Comparison of ENCODE assay signal across 22 mouse cellular contexts in genomic region chr14:54802428-54802827, GRCm38 (mm10). TPM values are rescaled to one million over a fixed set of nuclear protein-coding genes. Genes with fewer than 3 reads are reported as not detected.
A peak's percentile ranks its signal among the peaks of the same experiment; 100 is the strongest.
DNase-seq lines count a peak whose midpoint lies in the region; ATAC-seq and TF ChIP-seq lines count a peak whose summit lies in the region.
"Had no signal": no experiment of that assay in that cellular context is flagged by ENCODE, and none has a peak within 500 bp of the region (broad histone marks: within the 10 kb centered on the region; RNA-seq: fewer than 3 reads in every experiment).

No protein-coding gene starts in this region.

- H3K27me3 ChIP-seq in MEL (ENCODE audit: control insufficient read depth in 1 of 2, insufficient read depth in 2 of 2, low read length in 2 of 2): no peaks in the 10 kb centered on the region
- H3K27me3 ChIP-seq in megakaryocyte, embryonic 14.5 days (replicated peaks): peaks cover 13% of the 10 kb centered on the region
- H3K27me3 ChIP-seq: forebrain, embryonic 13.5 days; heart, embryonic 15.5 days; hindbrain, embryonic 13.5 days had no signal

- H3K27ac ChIP-seq in MEL (ENCODE audit: control insufficient read depth, low read depth, low read length): no peak overlapping the region
- H3K27ac ChIP-seq: embryonic facial prominence, embryonic 13.5 days; forebrain, embryonic 13.5 days; heart, embryonic 15.5 days; hindbrain, embryonic 13.5 days had no signal

- no peak for TF ChIP-seq CTCF in MEL (IDR thresholded peaks at IDR 0.05 in 2 of 3, conservative IDR thresholded peaks at IDR 0.05 in 1 of 3; ENCODE audit: control insufficient read depth in 1 of 3, insufficient read depth in 1 of 3, low read depth in 2 of 3, low read length in 3 of 3, poor library complexity in 1 of 3, severe bottlenecking in 1 of 3)

- H3K4me1 ChIP-seq in MEL (ENCODE audit: control insufficient read depth in 1 of 2, insufficient read depth in 2 of 2, low read length in 2 of 2): peaks cover 9 to 14% of the 10 kb centered on the region in 2 experiments; a peak in 3 of 4 replicates
- H3K4me1 ChIP-seq in megakaryocyte, embryonic 14.5 days: peaks cover 4% of the 10 kb centered on the region; the same call in 1 of the 2 replicates
- H3K4me1 ChIP-seq: embryonic facial prominence, embryonic 13.5 days; forebrain, embryonic 13.5 days; hindbrain, embryonic 13.5 days had no signal

- no peak overlapping the region for H3K9ac ChIP-seq in MEL (ENCODE audit: control insufficient read depth, low read depth, low read length, poor library complexity, severe bottlenecking)
- H3K9ac ChIP-seq: embryonic facial prominence, embryonic 13.5 days; forebrain, embryonic 13.5 days; forebrain, postnatal 0 days; heart, embryonic 15.5 days; hindbrain, embryonic 13.5 days had no signal

- peaks cover 0 to 8% of the 10 kb centered on the region in 2 experiments; a peak in 2 of 4 replicates for H3K36me3 ChIP-seq in MEL (ENCODE audit: control insufficient read depth in 1 of 2, insufficient read depth in 2 of 2, low read length in 2 of 2)
- H3K36me3 ChIP-seq in megakaryocyte, embryonic 14.5 days (replicated peaks; ENCODE audit: low read length): no peaks in the 10 kb centered on the region
- H3K36me3 ChIP-seq: embryonic facial prominence, embryonic 13.5 days; heart, embryonic 15.5 days; hindbrain, embryonic 13.5 days had no signal

- no peaks in the 10 kb centered on the region for H3K79me2 ChIP-seq in MEL (ENCODE audit: control insufficient read depth, insufficient read depth, low read length, poor library complexity)

- peak; percentile 9 for DNase-seq in CD4-positive, CD25-positive, alpha-beta regulatory T cell, adult 2 months (ENCODE audit: low read depth, low spot score)
- peak; percentile 54 for DNase-seq in MEL (ENCODE audit: low read depth, low spot score)
- peak; percentile 30 for DNase-seq in gonadal fat pad, adult 2 months (ENCODE audit: low read depth)
- no peak for DNase-seq in spleen, postnatal 14 days (ENCODE audit: low spot score in 2 of 2)
- DNase-seq in urinary bladder, postnatal 25 days (ENCODE audit: low spot score): no peak
- DNase-seq: adrenal gland, postnatal 10 days; cerebellum, adult 11-12 months; cerebellum, adult 9-10 months; cerebellum, postnatal 25 days; forebrain, postnatal 0 days; gastrocnemius, postnatal 25 days; heart, adult 18-20 months; heart, postnatal 14 days had no signal

- TF ChIP-seq RAD21 in MEL (IDR thresholded peaks at IDR 0.05; ENCODE audit: low read depth, low read length): no peak

- no peaks in the 10 kb centered on the region for H3K9me3 ChIP-seq in MEL (replicated peaks; ENCODE audit: insufficient read depth, low read length)
- H3K9me3 ChIP-seq in megakaryocyte, embryonic 14.5 days: 0 out of 2 replicates have a peak, but pooled peaks cover 3% of the 10 kb centered on the region
- H3K9me3 ChIP-seq: embryonic facial prominence, embryonic 13.5 days; forebrain, embryonic 13.5 days; heart, embryonic 15.5 days; hindbrain, embryonic 13.5 days had no signal

- ATAC-seq in CD4-positive, CD25-positive, alpha-beta regulatory T cell, adult 4 months: no peak
- ATAC-seq: forebrain, embryonic 13.5 days; forebrain, postnatal 0 days had no signal

- no peak for TF ChIP-seq POLR2A in MEL (IDR thresholded peaks at IDR 0.05; ENCODE audit: control insufficient read depth in 1 of 2, insufficient read depth in 1 of 2, low read depth in 1 of 2, low read length in 2 of 2, poor library complexity in 1 of 2)

- no peak for TF ChIP-seq EP300 in MEL (IDR thresholded peaks at IDR 0.05; ENCODE audit: low read depth in 1 of 2, low read length in 2 of 2)

- H3K4me3 ChIP-seq in MEL (ENCODE audit: control insufficient read depth in 1 of 2, insufficient read depth in 1 of 2, low read depth in 2 of 2, low read length in 2 of 2): no peak overlapping the region
- H3K4me3 ChIP-seq in megakaryocyte, embryonic 14.5 days (replicated peaks): peak overlapping the region; percentile 46
- H3K4me3 ChIP-seq: embryonic facial prominence, embryonic 13.5 days; forebrain, embryonic 13.5 days; heart, embryonic 15.5 days; hindbrain, embryonic 13.5 days had no signal

TF ChIP-seq in MEL, 35 proteins besides CTCF, POLR2A, EP300 and RAD21:
- TF ChIP-seq GATA1 (IDR thresholded peaks at IDR 0.05; ENCODE audit: low read depth, low read length) (peak; percentile 86), ELF1 (IDR thresholded peaks at IDR 0.05; ENCODE audit: low read depth, low read length) (peak; percentile 84), RCOR1 (IDR thresholded peaks at IDR 0.05; ENCODE audit: low read depth, low read length) (no peak), HCFC1 (IDR thresholded peaks at IDR 0.05; ENCODE audit: low read depth, low read length) (0 out of 2 replicates have a peak, but pooled peaks have one; percentile 14)

RNA-seq across cellular contexts. Expression of gene Rnf212b, which starts 11.5 kb away (rescaled TPM):
- not detected for polyA plus RNA-seq in CD4-positive, CD25-positive, alpha-beta regulatory T cell, adult 4 months (2017; shearing (Covaris generic))
- not detected in 2 replicates for total RNA-seq in MEL (2012; rRNA removed)
- polyA plus RNA-seq in MEL (2012; ENCODE audit: insufficient read depth in 1 of 2, insufficient read length in 2 of 2, low read depth in 1 of 2, low replicate concordance in 2 of 2, missing spikeins in 1 of 2): not detected
- not detected in 2 replicates for polyA plus RNA-seq in gonadal fat pad, adult 2 months (2012; rRNA removed)
- not detected in 2 replicates for polyA plus RNA-seq in megakaryocyte, embryonic 14.5 days (2012; ENCODE audit: insufficient read depth, low replicate concordance)
- total RNA-seq: forebrain, postnatal 0 days; heart, postnatal 14 days; hematopoietic stem cell, adult 5-6 weeks had no signal
- polyA plus RNA-seq: C2C12; embryonic facial prominence, embryonic 13.5 days; forebrain, embryonic 13.5 days; forebrain, postnatal 0 days; heart, embryonic 11.5 days; heart, embryonic 15.5 days; hindbrain, embryonic 13.5 days had no signal

RNA-seq across cellular contexts. Expression of gene Slc7a8, which starts 20.7 kb away (rescaled TPM):
- under 1 TPM in 1 of 2 experiments, not detected in 1; 0.14 TPM for polyA plus RNA-seq in CD4-positive, CD25-positive, alpha-beta regulatory T cell, adult 4 months (2017; shearing (Covaris generic))
- 0.07 and 0.08 TPM in 2 replicates for total RNA-seq in MEL (2012; rRNA removed)
- polyA plus RNA-seq in MEL (2012; ENCODE audit: insufficient read depth in 1 of 2, insufficient read length in 2 of 2, low read depth in 1 of 2, low replicate concordance in 2 of 2, missing spikeins in 1 of 2): under 1 TPM in 1 of 2 experiments, not detected in 1; 0.29 TPM
- polyA plus RNA-seq in gonadal fat pad, adult 2 months (2012; rRNA removed): 41.8 and 54.3 TPM in 2 replicates
- 4.4 and 13.9 TPM in 2 replicates for polyA plus RNA-seq in megakaryocyte, embryonic 14.5 days (2012; ENCODE audit: insufficient read depth, low replicate concordance)
- polyA plus RNA-seq: C2C12 had no signal

Comparison
In these comparisons a context has a peak if more than half of its experiments do, and no peak if none do; other contexts are left out.
1. DNase-seq: peak in CD4-positive, CD25-positive, alpha-beta regulatory T cell, adult 2 months (single experiment), MEL (single experiment) and gonadal fat pad, adult 2 months (single experiment); none in spleen, postnatal 14 days (0 of 2) and urinary bladder, postnatal 25 days (single experiment).